Mouse (Mus musculus): Measurements from ENCODE around the gene Dctd. TPM values are rescaled to one million over a fixed set of nuclear protein-coding genes. Genes with fewer than 3 reads are reported as not detected.

Dctd gene
- polyA plus RNA-seq (2015; fragmentation: Nextera tagmentation; extraction: Ambion mirVana), result 24.5 and 29.6 TPM in 2 replicates

GRCm38 (mm10) chr8:48098792-48099191 is at the start of gene Dctd:
Gene Dctd, plus strand, starts transcription at chr8:48099092.
- Histone ChIP-seq H3K27me3 (replicated peaks) (no peaks in the 10 kb centered on the region), H3K4me3 (replicated peaks) (peak within 1 kb of the TSS; percentile 31; the same call in 1 of the 2 replicates), H3K36me3 (no peaks in the 10 kb centered on the region), H3K27ac (no peak within 1 kb of the TSS), H3K9ac (no peak within 1 kb of the TSS), H3K4me2 (peak within 1 kb of the TSS; percentile 57), H3K4me1 (0 out of 2 replicates have a peak, but pooled peaks cover 10% of the 10 kb centered on the region), H3K9me3 (no peaks in the 10 kb centered on the region)
- WGBS, result 82% methylated on average over 12 of the region's 12 CpGs
- no peak for ATAC-seq (ENCODE audit: insufficient read depth, low FRiP score, low read depth)

- H3K9ac ChIP-seq, result no peak overlapping the region
- no peaks in the 10 kb centered on the region for H3K36me3 ChIP-seq
- WGBS, result 84% methylated on average over 5 of the region's 5 CpGs
- H3K4me2 ChIP-seq, result no peak overlapping the region
- H3K4me3 ChIP-seq (replicated peaks), result no peak overlapping the region
- H3K27me3 ChIP-seq (replicated peaks), result no peaks in the 10 kb centered on the region
- ATAC-seq (ENCODE audit: insufficient read depth, low FRiP score, low read depth), result no peak
- H3K27ac ChIP-seq, result no peak overlapping the region
- H3K4me1 ChIP-seq, result no peaks in the 10 kb centered on the region
- no peaks in the 10 kb centered on the region for H3K9me3 ChIP-seq
Observed at GRCm38 (mm10) chr8:48053611-48054010, 45.3 kb upstream of the Dctd start.

- Histone ChIP-seq H3K9me3 (no peaks in the 10 kb centered on the region), H3K27ac (no peak overlapping the region), H3K4me1 (no peaks in the 10 kb centered on the region), H3K9ac (no peak overlapping the region), H3K4me3 (replicated peaks) (no peak overlapping the region), H3K4me2 (no peak overlapping the region), H3K27me3 (replicated peaks) (no peaks in the 10 kb centered on the region), H3K36me3 (no peaks in the 10 kb centered on the region)
- WGBS, result 75% methylated on average over 5 of the region's 5 CpGs
- no peak for ATAC-seq (ENCODE audit: insufficient read depth, low FRiP score, low read depth)
Observed at GRCm38 (mm10) chr8:48063526-48064072, 35.3 kb upstream of the Dctd start.

- WGBS, result 97% methylated on average over 2 of the region's 2 CpGs
- Histone ChIP-seq H3K27me3 (replicated peaks) (no peaks in the 10 kb centered on the region), H3K4me1 (no peaks in the 10 kb centered on the region), H3K9me3 (no peaks in the 10 kb centered on the region), H3K4me3 (replicated peaks) (no peak overlapping the region), H3K4me2 (no peak overlapping the region), H3K9ac (no peak overlapping the region), H3K27ac (no peak overlapping the region), H3K36me3 (no peaks in the 10 kb centered on the region)
- no peak for ATAC-seq (ENCODE audit: insufficient read depth, low FRiP score, low read depth)
Observed at GRCm38 (mm10) chr8:48074149-48074548, 24.7 kb upstream of the Dctd start.

GRCm38 (mm10) chr8:48082343-48082742 is 16.5 kb upstream of the Dctd start:
- no peak for ATAC-seq (ENCODE audit: insufficient read depth, low FRiP score, low read depth)
- H3K4me3 ChIP-seq (replicated peaks), result no peak overlapping the region
- H3K4me2 ChIP-seq, result no peak overlapping the region
- no peak overlapping the region for H3K9ac ChIP-seq
- H3K36me3 ChIP-seq, result no peaks in the 10 kb centered on the region
- H3K27ac ChIP-seq, result no peak overlapping the region
- no peaks in the 10 kb centered on the region for H3K4me1 ChIP-seq
- no peaks in the 10 kb centered on the region for H3K27me3 ChIP-seq (replicated peaks)
- 63% methylated on average over 10 of the region's 10 CpGs for WGBS
- no peaks in the 10 kb centered on the region for H3K9me3 ChIP-seq

GRCm38 (mm10) chr8:48090661-48091060 is 8.2 kb upstream of the Dctd start:
- Histone ChIP-seq H3K27ac (no peak overlapping the region), H3K4me2 (no peak overlapping the region), H3K9ac (no peak overlapping the region), H3K4me1 (no peaks in the 10 kb centered on the region), H3K36me3 (no peaks in the 10 kb centered on the region), H3K4me3 (replicated peaks) (no peak overlapping the region), H3K9me3 (no peaks in the 10 kb centered on the region), H3K27me3 (replicated peaks) (no peaks in the 10 kb centered on the region)
- ATAC-seq (ENCODE audit: insufficient read depth, low FRiP score, low read depth), result no peak
- 86% methylated on average over 8 of the region's 8 CpGs for WGBS

GRCm38 (mm10) chr8:48095378-48095777 is 3.5 kb upstream of the Dctd start:
- Histone ChIP-seq H3K27ac (no peak overlapping the region), H3K4me3 (replicated peaks) (no peak overlapping the region), H3K9ac (no peak overlapping the region), H3K36me3 (no peaks in the 10 kb centered on the region), H3K9me3 (no peaks in the 10 kb centered on the region), H3K27me3 (replicated peaks) (no peaks in the 10 kb centered on the region), H3K4me1 (0 out of 2 replicates have a peak, but pooled peaks cover 10% of the 10 kb centered on the region), H3K4me2 (no peak overlapping the region)
- no peak for ATAC-seq (ENCODE audit: insufficient read depth, low FRiP score, low read depth)
- WGBS, result 87% methylated on average over 5 of the region's 5 CpGs

GRCm38 (mm10) chr8:48097131-48097794 is 1.6 kb upstream of the Dctd start:
- peak overlapping the region; percentile 31 for H3K4me3 ChIP-seq (replicated peaks)
- H3K27ac ChIP-seq, result no peak overlapping the region
- peak overlapping the region; percentile 57 for H3K4me2 ChIP-seq
- peak; percentile 83; the same call in 1 of the 2 replicates for ATAC-seq (ENCODE audit: insufficient read depth, low FRiP score, low read depth)
- WGBS, result 8% methylated on average over 21 of the region's 21 CpGs
- no peak overlapping the region for H3K9ac ChIP-seq
- no peaks in the 10 kb centered on the region for H3K27me3 ChIP-seq (replicated peaks)
- H3K9me3 ChIP-seq, result no peaks in the 10 kb centered on the region
- no peaks in the 10 kb centered on the region for H3K36me3 ChIP-seq
- H3K4me1 ChIP-seq, result 0 out of 2 replicates have a peak, but pooled peaks cover 10% of the 10 kb centered on the region

- Histone ChIP-seq H3K4me3 (replicated peaks) (peak overlapping the region; percentile 31; the same call in 1 of the 2 replicates), H3K9ac (no peak overlapping the region), H3K4me1 (0 out of 2 replicates have a peak, but pooled peaks cover 10% of the 10 kb centered on the region), H3K27me3 (replicated peaks) (no peaks in the 10 kb centered on the region), H3K36me3 (no peaks in the 10 kb centered on the region), H3K4me2 (peak overlapping the region; percentile 57), H3K27ac (no peak overlapping the region), H3K9me3 (no peaks in the 10 kb centered on the region)
- ATAC-seq (ENCODE audit: insufficient read depth, low FRiP score, low read depth), result no peak
- 66% methylated on average over 13 of the region's 13 CpGs for WGBS
Observed at GRCm38 (mm10) chr8:48098081-48098639, 732 bp upstream of the Dctd start.

GRCm38 (mm10) chr8:48100100-48100787 is 1.4 kb downstream of the Dctd start:
- no peak overlapping the region for H3K9ac ChIP-seq
- H3K36me3 ChIP-seq, result no peaks in the 10 kb centered on the region
- 0 out of 2 replicates have a peak, but pooled peaks cover 10% of the 10 kb centered on the region for H3K4me1 ChIP-seq
- H3K4me2 ChIP-seq, result no peak overlapping the region
- WGBS, result 53% methylated on average over 14 of the region's 14 CpGs
- no peak overlapping the region for H3K27ac ChIP-seq
- H3K4me3 ChIP-seq (replicated peaks), result no peak overlapping the region
- H3K27me3 ChIP-seq (replicated peaks), result no peaks in the 10 kb centered on the region
- no peak for ATAC-seq (ENCODE audit: insufficient read depth, low FRiP score, low read depth)
- H3K9me3 ChIP-seq, result no peaks in the 10 kb centered on the region

- H3K36me3 ChIP-seq, result no peaks in the 10 kb centered on the region
- 0 out of 2 replicates have a peak, but pooled peaks cover 3% of the 10 kb centered on the region for H3K4me1 ChIP-seq
- peak overlapping the region; percentile 64 for H3K4me2 ChIP-seq
- H3K27me3 ChIP-seq (replicated peaks), result no peaks in the 10 kb centered on the region
- peak overlapping the region; percentile 79 for H3K4me3 ChIP-seq (replicated peaks)
- ATAC-seq (ENCODE audit: insufficient read depth, low FRiP score, low read depth), result peak; percentile 45; the same call in 1 of the 2 replicates
- H3K9me3 ChIP-seq, result no peaks in the 10 kb centered on the region
- H3K27ac ChIP-seq, result peak overlapping the region; percentile 26; the same call in 1 of the 2 replicates
- peak overlapping the region; percentile 55; the same call in 1 of the 2 replicates for H3K9ac ChIP-seq
- 9% methylated on average over 5 of the region's 5 CpGs for WGBS
Observed at GRCm38 (mm10) chr8:48109373-48109855, 10.5 kb downstream of the Dctd start.
